ENCODE assay signal across 11 mouse cellular contexts in genomic region chr11:98356625-98357394, GRCm38 (mm10). TPM values are rescaled to one million over a fixed set of nuclear protein-coding genes. Genes with fewer than 3 reads are reported as not detected.
DNase-seq lines count a peak whose midpoint lies in the region; ATAC-seq and TF ChIP-seq lines count a peak whose summit lies in the region.
"Had no signal": no experiment of that assay in that cellular context is flagged by ENCODE, and none has a peak within 500 bp of the region (broad histone marks: within the 10 kb centered on the region; RNA-seq: fewer than 3 reads in every experiment).

No protein-coding gene starts in this region.

- H3K9ac ChIP-seq in MEL (ENCODE audit: control insufficient read depth, low read depth, low read length, poor library complexity, severe bottlenecking) = peak overlapping the region; percentile 63; the same call in 1 of the 2 replicates
- H3K9ac ChIP-seq in liver, embryonic 16.5 days (ENCODE audit: low read depth, low read length) = no peak overlapping the region; the same call in 1 of the 2 replicates

- peak overlapping the region; percentile 82; the same call in 1 of the 2 replicates for H3K27ac ChIP-seq in kidney, adult 2 months (ENCODE audit: insufficient read depth, low read depth, low read length)
- no peak overlapping the region; the same call in 1 of the 2 replicates for H3K27ac ChIP-seq in MEL (ENCODE audit: control insufficient read depth, low read depth, low read length)
- 0 out of 2 replicates have a peak overlapping the region, but pooled peaks have one; percentile 3 for H3K27ac ChIP-seq in embryonic facial prominence, embryonic 10.5 days (replicated peaks)
- peak overlapping the region; percentile 32 for H3K27ac ChIP-seq in liver, embryonic 16.5 days (ENCODE audit: low read length)

- no peaks in the 10 kb centered on the region for H3K9me3 ChIP-seq in MEL (replicated peaks; ENCODE audit: insufficient read depth, low read length)
- H3K9me3 ChIP-seq in embryonic facial prominence, embryonic 10.5 days = no peaks in the 10 kb centered on the region
- H3K9me3 ChIP-seq in liver, embryonic 16.5 days (replicated peaks; ENCODE audit: control insufficient read depth, low read length) = no peaks in the 10 kb centered on the region
- H3K9me3 ChIP-seq: midbrain, embryonic 15.5 days had no signal

- ATAC-seq in liver, embryonic 16.5 days (ENCODE audit: low read depth) = no peak

- no peak for TF ChIP-seq RAD21 in MEL (IDR thresholded peaks at IDR 0.05; ENCODE audit: low read depth, low read length)

- no peak overlapping the region for H3K4me3 ChIP-seq in kidney, adult 2 months (ENCODE audit: insufficient read depth, low read depth, low read length)
- H3K4me3 ChIP-seq in MEL (ENCODE audit: control insufficient read depth in 1 of 2, insufficient read depth in 1 of 2, low read depth in 2 of 2, low read length in 2 of 2) = no peak overlapping the region; a peak in 1 of 4 replicates
- peak overlapping the region; percentile 84 for H3K4me3 ChIP-seq in embryonic facial prominence, embryonic 10.5 days
- no peak overlapping the region for H3K4me3 ChIP-seq in liver, embryonic 16.5 days (ENCODE audit: low read depth, low read length)

- peak; percentile 49 for DNase-seq in kidney, adult 2 months
- no peak for DNase-seq in kidney, adult 8-10 months
- DNase-seq in MEL (ENCODE audit: low read depth, low spot score) = no peak
- DNase-seq in embryonic facial prominence, embryonic 10.5 days (ENCODE audit: low spot score) = no peak
- no peak for DNase-seq in layer of hippocampus, adult 18-20 months (ENCODE audit: low spot score in 2 of 2)
- DNase-seq in retina, embryonic 14.5 days (ENCODE audit: low spot score) = no peak
- DNase-seq: right cerebral cortex, postnatal 14 days had no signal

- no peak for TF ChIP-seq POLR2A in kidney, adult 2 months (IDR thresholded peaks at IDR 0.05; ENCODE audit: low read depth, low read length)
- no peak for TF ChIP-seq POLR2A in MEL (IDR thresholded peaks at IDR 0.05; ENCODE audit: control insufficient read depth in 1 of 2, insufficient read depth in 1 of 2, low read depth in 1 of 2, low read length in 2 of 2, poor library complexity in 1 of 2)

- peaks cover 7% of the 10 kb centered on the region for H3K4me1 ChIP-seq in kidney, adult 2 months (ENCODE audit: control insufficient read depth, insufficient read depth, low read length)
- H3K4me1 ChIP-seq in MEL (ENCODE audit: control insufficient read depth in 1 of 2, insufficient read depth in 2 of 2, low read length in 2 of 2) = peaks cover 9 to 28% of the 10 kb centered on the region in 2 experiments
- peaks cover 61% of the 10 kb centered on the region for H3K4me1 ChIP-seq in embryonic facial prominence, embryonic 10.5 days
- H3K4me1 ChIP-seq in liver, embryonic 16.5 days (ENCODE audit: control insufficient read depth, low read depth, low read length) = peaks cover 34% of the 10 kb centered on the region

- no peak for TF ChIP-seq EP300 in MEL (IDR thresholded peaks at IDR 0.05; ENCODE audit: low read depth in 1 of 2, low read length in 2 of 2)

- H3K27me3 ChIP-seq in kidney, adult 2 months (replicated peaks; ENCODE audit: control insufficient read depth, insufficient read depth, low read length) = no peaks in the 10 kb centered on the region
- no peaks in the 10 kb centered on the region for H3K27me3 ChIP-seq in MEL (ENCODE audit: control insufficient read depth in 1 of 2, insufficient read depth in 2 of 2, low read length in 2 of 2)
- H3K27me3 ChIP-seq in embryonic facial prominence, embryonic 10.5 days (replicated peaks; ENCODE audit: low read depth, poor library complexity, severe bottlenecking) = peaks cover 54% of the 10 kb centered on the region
- peaks cover 7% of the 10 kb centered on the region for H3K27me3 ChIP-seq in liver, embryonic 16.5 days (ENCODE audit: control insufficient read depth, insufficient read depth, low read depth, low read length)

- H3K36me3 ChIP-seq in kidney, adult 2 months (ENCODE audit: control insufficient read depth, insufficient read depth, low read length) = no peaks in the 10 kb centered on the region
- H3K36me3 ChIP-seq in MEL (ENCODE audit: control insufficient read depth in 1 of 2, insufficient read depth in 2 of 2, low read length in 2 of 2) = peaks cover 0 to 17% of the 10 kb centered on the region in 2 experiments; a peak in 2 of 4 replicates
- no peaks in the 10 kb centered on the region for H3K36me3 ChIP-seq in embryonic facial prominence, embryonic 10.5 days (replicated peaks)
- no peaks in the 10 kb centered on the region for H3K36me3 ChIP-seq in liver, embryonic 16.5 days (ENCODE audit: control insufficient read depth, insufficient read depth)
- H3K36me3 ChIP-seq: midbrain, embryonic 15.5 days had no signal

- TF ChIP-seq CTCF in kidney, adult 2 months (conservative IDR thresholded peaks at IDR 0.05; ENCODE audit: insufficient read depth, insufficient read length, low read depth, low read length) = no peak
- TF ChIP-seq CTCF in MEL (IDR thresholded peaks at IDR 0.05 in 2 of 3, conservative IDR thresholded peaks at IDR 0.05 in 1 of 3; ENCODE audit: control insufficient read depth in 1 of 3, insufficient read depth in 1 of 3, low read depth in 2 of 3, low read length in 3 of 3, poor library complexity in 1 of 3, severe bottlenecking in 1 of 3) = no peak

- WGBS in kidney, adult 2 months = 48% methylated on average over 7 of the region's 7 CpGs
- 81% methylated on average over 7 of the region's 7 CpGs for WGBS in embryonic facial prominence, embryonic 10.5 days
- WGBS in liver, embryonic 16.5 days (ENCODE audit: insufficient replicate concordance) = 54% methylated on average over 7 of the region's 7 CpGs

- H3K79me2 ChIP-seq in MEL (ENCODE audit: control insufficient read depth, insufficient read depth, low read length, poor library complexity) = peaks cover 26% of the 10 kb centered on the region

- peak overlapping the region; percentile 72; the same call in 1 of the 2 replicates for H3K4me2 ChIP-seq in liver, embryonic 16.5 days (ENCODE audit: low read depth, low read length)

TF ChIP-seq in MEL, 35 proteins besides CTCF, POLR2A, EP300 and RAD21:
- TF ChIP-seq POLR2AphosphoS2 (IDR thresholded peaks at IDR 0.05; ENCODE audit: low read length) (no peak), MAX (IDR thresholded peaks at IDR 0.05; ENCODE audit: low read length) (no peak), GATA1 (IDR thresholded peaks at IDR 0.05; ENCODE audit: low read depth, low read length) (no peak), SMC3 (IDR thresholded peaks at IDR 0.05; ENCODE audit: low read depth, low read length) (no peak)

RNA-seq across cellular contexts. Expression of gene Stard3, which starts 1.4 kb away (rescaled TPM):
- 59.1 and 74.9 TPM in 2 replicates for polyA plus RNA-seq in kidney, adult 2 months (2012; rRNA removed)
- total RNA-seq in MEL (2012; rRNA removed) = 61.7 and 62.5 TPM in 2 replicates
- polyA plus RNA-seq in MEL (2012; ENCODE audit: insufficient read depth in 1 of 2, insufficient read length in 2 of 2, low read depth in 1 of 2, low replicate concordance in 2 of 2, missing spikeins in 1 of 2) = 10 to 100 TPM in 1 of 2 experiments, not detected in 1; 53.0 TPM
- 40.8 and 41.7 TPM in 2 replicates for polyA plus RNA-seq in embryonic facial prominence, embryonic 10.5 days (2016; fragmentation: Nextera tagmentation; extraction: Ambion mirVana)
- polyA plus RNA-seq in liver, embryonic 16.5 days (2015; fragmentation: Nextera tagmentation; extraction: Ambion mirVana) = 16.5 and 17.3 TPM in 2 replicates
- 10 to 100 TPM; 35.3 to 36.7 TPM for total RNA-seq in layer of hippocampus, adult 18-20 months (2021)

RNA-seq across cellular contexts. Expression of gene Ppp1r1b, which starts 8.6 kb away (rescaled TPM):
- polyA plus RNA-seq in kidney, adult 2 months (2012; rRNA removed) = 84.7 and 94.6 TPM in 2 replicates
- total RNA-seq in MEL (2012; rRNA removed) = 25.4 and 35.2 TPM in 2 replicates
- polyA plus RNA-seq in MEL (2012; ENCODE audit: insufficient read depth in 1 of 2, insufficient read length in 2 of 2, low read depth in 1 of 2, low replicate concordance in 2 of 2, missing spikeins in 1 of 2) = 100 to 1,000 TPM in 1 of 2 experiments, not detected in 1; 114 TPM
- polyA plus RNA-seq in embryonic facial prominence, embryonic 10.5 days (2016; fragmentation: Nextera tagmentation; extraction: Ambion mirVana) = 0.26 and 0.30 TPM in 2 replicates
- 0.79 and 1.9 TPM in 2 replicates for polyA plus RNA-seq in liver, embryonic 16.5 days (2015; fragmentation: Nextera tagmentation; extraction: Ambion mirVana)
- total RNA-seq in layer of hippocampus, adult 18-20 months (2021) = 10 to 100 TPM; 59.9 to 65.4 TPM

RNA-seq across cellular contexts. Expression of gene Tcap, which starts 26.8 kb away (rescaled TPM):
- polyA plus RNA-seq in kidney, adult 2 months (2012; rRNA removed) = 0.56 and 33.0 TPM in 2 replicates
- not detected in 2 replicates for total RNA-seq in MEL (2012; rRNA removed)
- polyA plus RNA-seq in MEL (2012; ENCODE audit: insufficient read depth in 1 of 2, insufficient read length in 2 of 2, low read depth in 1 of 2, low replicate concordance in 2 of 2, missing spikeins in 1 of 2) = under 1 TPM in 1 of 2 experiments, not detected in 1; 0.07 TPM
- polyA plus RNA-seq in embryonic facial prominence, embryonic 10.5 days (2016; fragmentation: Nextera tagmentation; extraction: Ambion mirVana) = not detected in 2 replicates
- 0.98 and 1.7 TPM in 2 replicates for polyA plus RNA-seq in liver, embryonic 16.5 days (2015; fragmentation: Nextera tagmentation; extraction: Ambion mirVana)
- under 1 TPM; 0.92 to 0.96 TPM for total RNA-seq in layer of hippocampus, adult 18-20 months (2021)
- polyA plus RNA-seq: midbrain, embryonic 15.5 days had no signal

RNA-seq across cellular contexts. Expression of gene Neurod2, which starts 27.4 kb away (rescaled TPM):
- polyA plus RNA-seq in kidney, adult 2 months (2012; rRNA removed) = not detected in 2 replicates
- total RNA-seq in MEL (2012; rRNA removed) = not detected in 2 replicates
- not detected for polyA plus RNA-seq in MEL (2012; ENCODE audit: insufficient read depth in 1 of 2, insufficient read length in 2 of 2, low read depth in 1 of 2, low replicate concordance in 2 of 2, missing spikeins in 1 of 2)
- 0.08 TPM in 1 of 2 replicates, not detected in the other for polyA plus RNA-seq in embryonic facial prominence, embryonic 10.5 days (2016; fragmentation: Nextera tagmentation; extraction: Ambion mirVana)
- not detected in 2 replicates for polyA plus RNA-seq in liver, embryonic 16.5 days (2015; fragmentation: Nextera tagmentation; extraction: Ambion mirVana)
- 100 to 1,000 TPM; 158 to 159 TPM for total RNA-seq in layer of hippocampus, adult 18-20 months (2021)
- total RNA-seq: gastrocnemius, postnatal 10 days had no signal
- polyA plus RNA-seq: urinary bladder, adult 2 months had no signal

RNA-seq across cellular contexts. Expression of gene Pnmt, which starts 29.4 kb away (rescaled TPM):
- polyA plus RNA-seq in kidney, adult 2 months (2012; rRNA removed) = not detected in 2 replicates
- not detected in 2 replicates for total RNA-seq in MEL (2012; rRNA removed)
- not detected for polyA plus RNA-seq in MEL (2012; ENCODE audit: insufficient read depth in 1 of 2, insufficient read length in 2 of 2, low read depth in 1 of 2, low replicate concordance in 2 of 2, missing spikeins in 1 of 2)
- polyA plus RNA-seq in embryonic facial prominence, embryonic 10.5 days (2016; fragmentation: Nextera tagmentation; extraction: Ambion mirVana) = 0.17 and 0.30 TPM in 2 replicates
- polyA plus RNA-seq in liver, embryonic 16.5 days (2015; fragmentation: Nextera tagmentation; extraction: Ambion mirVana) = 0.12 TPM in 1 of 2 replicates, not detected in the other
- under 1 TPM in 1 of 2 experiments, not detected in 1; 0.37 TPM for total RNA-seq in layer of hippocampus, adult 18-20 months (2021)
- polyA plus RNA-seq: urinary bladder, adult 2 months had no signal

Comparison
In these comparisons a context has a peak if more than half of its experiments do, and no peak if none do; other contexts are left out.
1. RNA of gene Ppp1r1b, which starts 8.6 kb away (polyA plus RNA-seq): 114 TPM in MEL and 84.7 to 94.6 TPM in kidney, adult 2 months; 0.79 to 1.9 TPM in liver, embryonic 16.5 days and 0.26 to 0.30 TPM in embryonic facial prominence, embryonic 10.5 days; every median in the first group is over 10 times any median in the second.